Mouse (Mus musculus): Measurements from ENCODE around the gene Dusp1. TPM values are rescaled to one million over a fixed set of nuclear protein-coding genes. Genes with fewer than 3 reads are reported as not detected.

Dusp1 gene
- polyA plus RNA-seq, 1 experiment, result 11.6 TPM

GRCm38 (mm10) chr17:26533871-26534372 lies 28.0 kb downstream of the Dusp1 start:
- no peaks in the 10 kb centered on the region for H3K79me2 ChIP-seq (ENCODE audit: control insufficient read depth, insufficient read depth)
- no peak overlapping the region for H3ac ChIP-seq (ENCODE audit: control insufficient read depth, insufficient read length)
- no peak for TF ChIP-seq REST (IDR thresholded peaks at IDR 0.05; ENCODE audit: insufficient read depth, insufficient read length)
- TF ChIP-seq MYOD1 (IDR thresholded peaks at IDR 0.05; ENCODE audit: control insufficient read depth in 1 of 3, insufficient read length in 2 of 3, low read depth in 2 of 3), result no peak
- no peak for TF ChIP-seq TCF12 (IDR thresholded peaks at IDR 0.05; ENCODE audit: insufficient read depth, poor library complexity, severe bottlenecking)
- TF ChIP-seq CEBPB (IDR thresholded peaks at IDR 0.05; ENCODE audit: insufficient read depth, poor library complexity, severe bottlenecking), result no peak
- TF ChIP-seq E2F4 (IDR thresholded peaks at IDR 0.05; ENCODE audit: insufficient read depth), result no peak
- no peak for TF ChIP-seq MAX (IDR thresholded peaks at IDR 0.05; ENCODE audit: low read depth)
- no peak for TF ChIP-seq USF1 (IDR thresholded peaks at IDR 0.05; ENCODE audit: low read depth)
- no peak for TF ChIP-seq POLR2A (IDR thresholded peaks at IDR 0.05; ENCODE audit: insufficient read length, low read depth)
- no peak for TF ChIP-seq SRF (IDR thresholded peaks at IDR 0.05; ENCODE audit: control insufficient read depth, insufficient read length, low read depth)
- TF ChIP-seq TCF3 (IDR thresholded peaks at IDR 0.05; ENCODE audit: insufficient read length, low read depth), result no peak
- TF ChIP-seq MYOG (IDR thresholded peaks at IDR 0.05; ENCODE audit: control insufficient read depth in 1 of 3, insufficient read depth in 1 of 3, insufficient read length in 2 of 3, low read depth in 2 of 3), result no peak
- TF ChIP-seq POLR2AphosphoS2 (IDR thresholded peaks at IDR 0.05; ENCODE audit: insufficient read length, low read depth), result no peak
- peak overlapping the region; percentile 20 for H3K4me2 ChIP-seq (ENCODE audit: low read depth)
- no peaks in the 10 kb centered on the region for H3K36me3 ChIP-seq (ENCODE audit: control insufficient read depth, insufficient read depth)
- no peaks in the 10 kb centered on the region for H3K27me3 ChIP-seq (ENCODE audit: control insufficient read depth, insufficient read depth, insufficient read length)
- no peak overlapping the region for H3K4me3 ChIP-seq

DNA sequence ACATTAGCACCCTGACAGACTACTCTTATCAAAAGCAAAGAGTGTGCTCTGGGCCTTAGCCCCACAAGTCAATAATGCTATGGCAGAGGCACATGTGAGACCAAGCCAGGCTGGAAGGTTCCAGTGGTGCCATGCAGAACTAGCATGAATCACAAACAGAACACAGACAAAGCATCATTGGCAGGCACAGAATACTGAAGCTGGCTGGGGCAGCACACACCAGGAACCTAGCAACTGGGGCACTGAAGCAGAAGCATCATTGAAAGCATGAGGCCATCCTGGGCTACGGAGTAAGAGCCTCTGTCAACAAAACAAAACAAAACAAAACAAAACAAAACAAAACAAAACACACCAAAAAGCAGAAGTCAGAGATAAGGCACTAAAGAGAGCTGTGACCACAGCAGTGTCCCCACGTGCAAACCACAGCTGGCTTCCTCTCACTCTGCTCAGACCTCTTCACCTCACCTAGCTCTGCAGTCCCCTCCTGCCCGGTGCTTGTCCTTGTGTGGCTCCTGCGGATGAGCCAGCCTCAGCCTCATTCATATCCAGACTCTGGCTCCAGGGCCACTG lies 29.4 kb downstream of the Dusp1 start:
- Histone ChIP-seq H3K79me2 (ENCODE audit: control insufficient read depth, insufficient read depth) (no peaks in the 10 kb centered on the region), H3K4me2 (ENCODE audit: low read depth) (no peak overlapping the region), H3K27me3 (ENCODE audit: control insufficient read depth, insufficient read depth, insufficient read length) (no peaks in the 10 kb centered on the region), H3ac (ENCODE audit: control insufficient read depth, insufficient read length) (no peak overlapping the region), H3K4me3 (no peak overlapping the region), H3K36me3 (ENCODE audit: control insufficient read depth, insufficient read depth) (no peaks in the 10 kb centered on the region)
- TF ChIP-seq MYOD1 (IDR thresholded peaks at IDR 0.05; ENCODE audit: control insufficient read depth in 1 of 3, insufficient read length in 2 of 3, low read depth in 2 of 3) (no peak), USF1 (IDR thresholded peaks at IDR 0.05; ENCODE audit: low read depth) (no peak), MAX (IDR thresholded peaks at IDR 0.05; ENCODE audit: low read depth) (no peak), TCF12 (IDR thresholded peaks at IDR 0.05; ENCODE audit: insufficient read depth, poor library complexity, severe bottlenecking) (no peak), REST (IDR thresholded peaks at IDR 0.05; ENCODE audit: insufficient read depth, insufficient read length) (no peak), POLR2AphosphoS2 (IDR thresholded peaks at IDR 0.05; ENCODE audit: insufficient read length, low read depth) (no peak), TCF3 (IDR thresholded peaks at IDR 0.05; ENCODE audit: insufficient read length, low read depth) (no peak), MYOG (IDR thresholded peaks at IDR 0.05; ENCODE audit: control insufficient read depth in 1 of 3, insufficient read depth in 1 of 3, insufficient read length in 2 of 3, low read depth in 2 of 3) (no peak), SRF (IDR thresholded peaks at IDR 0.05; ENCODE audit: control insufficient read depth, insufficient read length, low read depth) (no peak), E2F4 (IDR thresholded peaks at IDR 0.05; ENCODE audit: insufficient read depth) (no peak), POLR2A (IDR thresholded peaks at IDR 0.05; ENCODE audit: insufficient read length, low read depth) (no peak), CEBPB (IDR thresholded peaks at IDR 0.05; ENCODE audit: insufficient read depth, poor library complexity, severe bottlenecking) (no peak)

- no peaks in the 10 kb centered on the region for H3K36me3 ChIP-seq (ENCODE audit: control insufficient read depth, insufficient read depth)
- no peak overlapping the region for H3K4me3 ChIP-seq
- H3K27me3 ChIP-seq (ENCODE audit: control insufficient read depth, insufficient read depth, insufficient read length), result no peaks in the 10 kb centered on the region
- no peak for TF ChIP-seq TCF3 (IDR thresholded peaks at IDR 0.05; ENCODE audit: insufficient read length, low read depth)
- TF ChIP-seq CEBPB (IDR thresholded peaks at IDR 0.05; ENCODE audit: insufficient read depth, poor library complexity, severe bottlenecking), result no peak
- no peak for TF ChIP-seq POLR2AphosphoS2 (IDR thresholded peaks at IDR 0.05; ENCODE audit: insufficient read length, low read depth)
- no peak for TF ChIP-seq TCF12 (IDR thresholded peaks at IDR 0.05; ENCODE audit: insufficient read depth, poor library complexity, severe bottlenecking)
- no peak for TF ChIP-seq USF1 (IDR thresholded peaks at IDR 0.05; ENCODE audit: low read depth)
- no peak for TF ChIP-seq MYOG (IDR thresholded peaks at IDR 0.05; ENCODE audit: control insufficient read depth in 1 of 3, insufficient read depth in 1 of 3, insufficient read length in 2 of 3, low read depth in 2 of 3)
- TF ChIP-seq E2F4 (IDR thresholded peaks at IDR 0.05; ENCODE audit: insufficient read depth), result no peak
- TF ChIP-seq POLR2A (IDR thresholded peaks at IDR 0.05; ENCODE audit: insufficient read length, low read depth), result no peak
- no peak for TF ChIP-seq REST (IDR thresholded peaks at IDR 0.05; ENCODE audit: insufficient read depth, insufficient read length)
- TF ChIP-seq MAX (IDR thresholded peaks at IDR 0.05; ENCODE audit: low read depth), result no peak
- no peak for TF ChIP-seq SRF (IDR thresholded peaks at IDR 0.05; ENCODE audit: control insufficient read depth, insufficient read length, low read depth)
- peak overlapping the region; percentile 8 for H3K4me2 ChIP-seq (ENCODE audit: low read depth)
- H3K79me2 ChIP-seq (ENCODE audit: control insufficient read depth, insufficient read depth), result no peaks in the 10 kb centered on the region
- H3ac ChIP-seq (ENCODE audit: control insufficient read depth, insufficient read length), result no peak overlapping the region
Observed at GRCm38 (mm10) chr17:26531395-26532027, 30.4 kb downstream of the Dusp1 start.

- H3K36me3 ChIP-seq (ENCODE audit: control insufficient read depth, insufficient read depth), result no peaks in the 10 kb centered on the region
- TF ChIP-seq CEBPB (IDR thresholded peaks at IDR 0.05; ENCODE audit: insufficient read depth, poor library complexity, severe bottlenecking) (no peak), TCF12 (IDR thresholded peaks at IDR 0.05; ENCODE audit: insufficient read depth, poor library complexity, severe bottlenecking) (peak; percentile 50), TCF3 (IDR thresholded peaks at IDR 0.05; ENCODE audit: insufficient read length, low read depth) (peak; percentile 28), POLR2A (IDR thresholded peaks at IDR 0.05; ENCODE audit: insufficient read length, low read depth) (no peak), POLR2AphosphoS2 (IDR thresholded peaks at IDR 0.05; ENCODE audit: insufficient read length, low read depth) (no peak), MYOD1 (IDR thresholded peaks at IDR 0.05; ENCODE audit: control insufficient read depth in 1 of 3, insufficient read length in 2 of 3, low read depth in 2 of 3) (peak in 2 of 3 experiments; percentile 73 to 77), MAX (IDR thresholded peaks at IDR 0.05; ENCODE audit: low read depth) (no peak), MYOG (IDR thresholded peaks at IDR 0.05; ENCODE audit: control insufficient read depth in 1 of 3, insufficient read depth in 1 of 3, insufficient read length in 2 of 3, low read depth in 2 of 3) (peak in 1 of 3 experiments; percentile 39)
- H3K4me3 ChIP-seq, result no peak overlapping the region
- H3K27me3 ChIP-seq (ENCODE audit: control insufficient read depth, insufficient read depth, insufficient read length), result no peaks in the 10 kb centered on the region
- H3ac ChIP-seq (ENCODE audit: control insufficient read depth, insufficient read length), result no peak overlapping the region
- H3K4me2 ChIP-seq (ENCODE audit: low read depth), result peak overlapping the region; percentile 69
- no peaks in the 10 kb centered on the region for H3K79me2 ChIP-seq (ENCODE audit: control insufficient read depth, insufficient read depth)
Observed at GRCm38 (mm10) chr17:26530590-26531081, 31.3 kb downstream of the Dusp1 start.

All from myocyte (in vitro differentiated cells).